Mouse (Mus musculus) embryo, embryonic 11 days (tissue): ENCODE results near the gene Kir3dl1.
"Not testable (repeated sequence)": the region's sequence is repeated elsewhere in the genome, so short reads cannot be mapped to it uniquely, and the experiment has no call there.

Experiments
- DNase-seq: peaks from one replicate; pipeline ENCODE4 v3.0.0-alpha.2; 2015

Kir3dl1 gene

GRCm38 (mm10) chrX:136517699-136518098 lies at the start of gene Kir3dl1:
Gene Kir3dl1 (plus strand): TSS chrX:136517999.
- not testable (repeated sequence) for DNase-seq

GRCm38 (mm10) chrX:136543956-136544355 lies 26.2 kb downstream of the Kir3dl1 start, which contains the start of gene Kir3dl2:
Gene Kir3dl2 (minus strand): TSS chrX:136544056.
- not testable (repeated sequence) for DNase-seq

- DNase-seq, result not testable (repeated sequence)
These were observed 51.3 kb downstream of the Kir3dl1 start for GRCm38 (mm10) chrX:136569094-136569493.
